Mouse (Mus musculus): ENCODE data around the gene Zfp827. TPM values are rescaled to one million over a fixed set of nuclear protein-coding genes. Genes with fewer than 3 reads are reported as not detected.

Zfp827 gene
- polyA plus RNA-seq, 1 experiment from 2014 or later, result 9.9 TPM

DNA sequence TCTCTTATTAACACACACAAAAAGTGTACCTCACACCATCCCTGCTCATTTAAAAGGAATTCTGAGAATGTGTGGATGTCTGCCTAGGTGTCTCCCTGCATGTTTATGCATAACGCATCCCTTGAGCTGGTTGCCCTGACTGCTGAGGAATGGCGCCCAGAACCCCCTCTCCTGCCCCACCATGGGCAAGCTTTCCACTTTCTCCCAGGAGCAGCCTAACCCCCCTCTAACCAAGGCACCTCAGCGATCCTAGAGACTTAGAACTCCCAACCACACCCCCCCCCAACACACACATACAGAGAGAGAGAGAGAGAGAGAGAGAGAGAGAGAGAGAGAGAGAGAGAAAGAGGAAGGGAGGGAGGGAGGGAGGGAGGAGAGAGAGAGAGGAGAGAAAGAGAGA lies 179.9 kb downstream of the Zfp827 start:
- 31% methylated on average over 3 of the region's 3 CpGs for WGBS

DNA sequence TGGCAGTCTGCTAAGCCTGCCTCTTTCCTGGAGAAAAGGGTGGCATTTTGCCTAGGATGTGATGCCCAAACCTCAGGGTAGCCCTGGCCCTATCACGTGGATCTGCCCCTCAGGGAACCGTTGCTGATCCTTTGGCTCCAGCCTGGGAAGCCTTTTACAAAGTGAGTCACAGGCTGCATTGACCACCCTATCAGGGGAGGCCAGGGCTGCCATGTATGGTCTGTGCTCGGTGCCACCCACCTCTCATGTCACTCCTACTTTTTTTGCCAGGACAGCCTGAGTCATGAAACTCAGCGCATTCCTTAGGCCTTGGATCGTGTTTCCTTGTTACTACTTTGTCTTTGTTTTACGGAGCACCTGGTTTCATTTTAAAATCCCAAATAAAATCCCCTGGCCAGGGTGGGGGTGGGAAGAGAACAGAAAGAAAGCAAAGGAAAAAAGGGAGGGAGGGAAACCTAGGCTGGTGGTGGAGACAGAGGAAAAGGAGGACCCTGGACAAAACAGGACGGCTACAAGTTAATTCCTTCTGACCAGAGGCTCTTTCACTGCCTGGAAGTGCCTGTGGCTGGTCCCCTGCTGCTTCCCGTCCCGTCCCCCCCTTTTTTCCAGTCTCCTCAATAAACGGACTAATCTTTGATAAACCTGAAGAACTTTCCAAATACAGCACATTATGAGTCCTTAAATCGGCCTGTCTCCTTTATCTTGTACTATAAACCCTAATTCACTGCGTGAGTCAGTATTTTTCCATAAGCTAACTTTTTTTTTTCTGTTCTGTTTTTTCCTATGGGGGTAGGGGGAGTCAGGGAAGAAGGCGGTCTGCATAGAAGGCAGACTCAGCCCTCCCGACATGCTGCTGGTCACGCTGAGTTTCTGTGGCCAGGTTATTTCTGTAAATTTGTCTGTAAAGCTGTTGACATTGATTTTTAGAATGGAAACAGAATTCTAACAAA lies 180.7 kb downstream of the Zfp827 start:
- 4% methylated on average over 15 of the region's 15 CpGs for WGBS
- H3K4me1 ChIP-seq, result peaks cover 48% of the 10 kb centered on the region
- peak overlapping the region; percentile 28; the same call in 1 of the 2 replicates for H3K4me3 ChIP-seq
- H3K9ac ChIP-seq, result no peak overlapping the region
- H3K36me3 ChIP-seq, result no peaks in the 10 kb centered on the region
- H3K4me2 ChIP-seq, result peak overlapping the region; percentile 50
- ATAC-seq (ENCODE audit: insufficient number of reproducible peaks, low FRiP score, low TSS enrichment, low read depth), result peak; percentile 73
- peak overlapping the region; percentile 99 for H3K27ac ChIP-seq
- H3K9me3 ChIP-seq, result no peaks in the 10 kb centered on the region
- H3K27me3 ChIP-seq, result no peaks in the 10 kb centered on the region

More for the DNA sequence above, 179.9 kb downstream of the Zfp827 start:
- Histone ChIP-seq H3K9me3 (no peaks in the 10 kb centered on the region), H3K27me3 (no peaks in the 10 kb centered on the region), H3K27ac (peak overlapping the region; percentile 99), H3K9ac (no peak overlapping the region), H3K36me3 (no peaks in the 10 kb centered on the region), H3K4me1 (peaks cover 48% of the 10 kb centered on the region), H3K4me2 (no peak overlapping the region), H3K4me3 (no peak overlapping the region)
- ATAC-seq (ENCODE audit: insufficient number of reproducible peaks, low FRiP score, low TSS enrichment, low read depth), result no peak

DNA sequence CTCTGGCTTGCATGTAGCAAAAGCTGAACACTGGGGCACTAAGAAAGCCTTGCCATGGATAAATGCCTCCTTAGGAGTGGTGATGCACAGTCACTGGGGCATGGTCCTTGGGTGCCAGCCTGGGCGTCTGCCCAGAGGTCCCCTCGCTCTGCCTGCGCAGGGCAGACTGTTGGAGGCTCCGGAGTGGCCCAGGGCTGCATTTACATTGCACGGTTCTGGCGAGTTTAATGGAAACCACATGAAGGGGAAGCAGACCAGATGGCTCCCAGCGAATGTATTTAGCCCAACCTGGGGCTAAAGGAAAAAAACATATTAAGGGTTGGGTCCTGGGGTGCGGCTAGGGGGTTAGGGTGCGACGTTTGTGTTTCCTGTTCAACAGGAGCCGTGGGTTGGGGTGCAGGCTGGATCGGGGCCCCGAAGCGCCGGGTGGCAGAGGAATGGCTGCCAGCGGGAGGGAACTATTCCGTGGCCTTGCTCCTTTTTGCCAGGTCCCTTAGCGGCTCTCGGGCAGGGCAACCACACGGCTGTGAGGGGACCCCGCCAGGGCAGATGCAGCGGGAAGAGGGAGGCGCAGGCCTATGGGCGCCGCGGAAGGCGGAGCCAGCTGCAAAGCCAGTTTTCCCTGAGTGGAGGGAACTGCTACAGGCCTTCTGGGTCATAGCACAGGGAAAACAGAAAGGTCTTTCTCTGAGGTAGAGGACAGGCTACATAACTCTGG lies 181.6 kb downstream of the Zfp827 start:
- peak; percentile 80 for ATAC-seq (ENCODE audit: insufficient number of reproducible peaks, low FRiP score, low TSS enrichment, low read depth)
- H3K9me3 ChIP-seq, result no peaks in the 10 kb centered on the region
- H3K4me3 ChIP-seq, result peak overlapping the region; percentile 28
- H3K36me3 ChIP-seq, result no peaks in the 10 kb centered on the region
- H3K27ac ChIP-seq, result peak overlapping the region; percentile 99
- no peaks in the 10 kb centered on the region for H3K27me3 ChIP-seq
- whole genome bisulfite sequencing, result 2% methylated on average over 27 of the region's 27 CpGs
- H3K4me1 ChIP-seq, result peaks cover 48% of the 10 kb centered on the region
- H3K9ac ChIP-seq, result no peak overlapping the region
- peak overlapping the region; percentile 50 for H3K4me2 ChIP-seq

DNA sequence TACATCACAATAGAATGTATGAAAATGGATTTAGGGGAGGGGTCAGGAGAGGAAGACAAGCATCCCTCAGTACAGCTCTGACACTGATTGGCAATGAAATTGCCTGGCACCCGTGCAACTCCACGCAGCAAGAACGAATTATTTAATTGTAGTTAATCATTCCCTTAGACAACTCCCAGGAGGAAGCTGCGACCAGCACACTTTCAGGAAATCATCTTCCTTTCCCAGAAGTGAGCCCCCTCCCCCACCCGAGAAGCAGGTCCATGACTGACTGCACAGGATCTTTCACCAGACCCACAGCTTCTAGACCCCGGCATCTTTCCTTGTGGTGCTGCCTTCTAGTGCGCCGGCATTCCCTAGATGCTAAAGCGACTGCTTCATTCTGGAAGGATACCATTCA lies 183.4 kb downstream of the Zfp827 start:
- no peak for ATAC-seq (ENCODE audit: insufficient number of reproducible peaks, low FRiP score, low TSS enrichment, low read depth)
- H3K4me2 ChIP-seq, result no peak overlapping the region
- no peak overlapping the region for H3K4me3 ChIP-seq
- H3K4me1 ChIP-seq, result peaks cover 44% of the 10 kb centered on the region
- H3K9me3 ChIP-seq, result no peaks in the 10 kb centered on the region
- WGBS, result 71% methylated on average over 9 of the region's 9 CpGs
- H3K27ac ChIP-seq, result no peak overlapping the region
- no peaks in the 10 kb centered on the region for H3K27me3 ChIP-seq
- no peaks in the 10 kb centered on the region for H3K36me3 ChIP-seq
- H3K9ac ChIP-seq, result no peak overlapping the region

DNA sequence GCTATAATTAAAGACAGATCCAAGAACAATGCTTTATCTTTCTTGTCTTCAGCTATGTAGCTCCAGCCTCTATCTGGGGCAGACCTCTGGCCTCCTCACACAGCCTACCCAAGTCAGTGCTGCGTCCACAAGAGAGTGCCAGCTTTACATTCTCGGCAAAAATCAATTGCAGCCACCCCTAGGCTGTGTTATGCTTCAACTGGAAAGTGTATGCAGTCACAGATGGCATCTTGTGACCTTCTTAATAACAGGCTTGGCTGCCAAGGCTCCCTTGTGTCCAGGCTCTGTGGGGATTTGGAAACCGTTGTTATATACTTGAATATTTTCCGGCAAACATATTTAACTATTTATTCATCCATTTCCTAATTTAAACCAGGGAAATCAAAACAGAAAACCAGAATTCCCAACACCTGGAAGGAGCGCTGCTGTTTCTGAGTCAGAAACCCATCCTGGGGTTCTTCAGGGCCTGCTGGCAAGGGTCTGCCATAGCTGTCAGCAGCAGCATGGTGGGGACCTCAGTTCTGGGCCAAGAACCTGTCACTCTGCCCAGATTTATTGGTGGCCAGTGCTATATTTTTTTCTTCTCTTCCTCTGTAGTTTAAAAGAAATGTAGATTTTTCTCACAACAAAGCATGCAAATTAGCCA lies 194.0 kb downstream of the Zfp827 start:
- ATAC-seq (ENCODE audit: insufficient number of reproducible peaks, low FRiP score, low TSS enrichment, low read depth), result peak; percentile 35; the same call in 1 of the 2 replicates
- H3K27ac ChIP-seq, result peak overlapping the region; percentile 79
- peaks cover 10% of the 10 kb centered on the region for H3K4me1 ChIP-seq
- no peaks in the 10 kb centered on the region for H3K27me3 ChIP-seq
- no peaks in the 10 kb centered on the region for H3K9me3 ChIP-seq
- no peaks in the 10 kb centered on the region for H3K36me3 ChIP-seq
- WGBS, result 30% methylated on average over 5 of the region's 5 CpGs
- H3K4me3 ChIP-seq, result no peak overlapping the region
- H3K9ac ChIP-seq, result no peak overlapping the region
- no peak overlapping the region for H3K4me2 ChIP-seq

DNA sequence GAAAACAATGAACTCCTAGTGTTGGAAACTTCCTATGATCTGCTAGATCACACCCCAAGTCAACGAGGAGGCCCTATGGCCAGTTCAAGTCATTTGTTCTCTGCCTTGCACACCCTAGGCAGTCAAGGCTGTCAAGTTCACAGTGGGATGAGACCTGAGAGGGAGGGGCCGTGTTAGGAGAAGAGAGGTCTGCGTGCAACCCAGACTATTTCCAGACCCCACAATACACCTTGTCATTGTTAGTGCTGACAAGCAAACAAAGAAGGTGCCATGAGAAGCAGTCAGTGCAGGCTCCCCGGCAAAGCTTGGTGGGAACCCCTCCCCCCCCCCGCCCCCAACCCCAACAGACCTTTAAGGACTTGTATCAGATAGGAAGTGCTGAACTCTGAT lies 194.5 kb downstream of the Zfp827 start:
- H3K27me3 ChIP-seq, result no peaks in the 10 kb centered on the region
- no peak overlapping the region for H3K9ac ChIP-seq
- ATAC-seq (ENCODE audit: insufficient number of reproducible peaks, low FRiP score, low TSS enrichment, low read depth), result no peak
- H3K36me3 ChIP-seq, result no peaks in the 10 kb centered on the region
- H3K27ac ChIP-seq, result peak overlapping the region; percentile 79; the same call in 1 of the 2 replicates
- H3K4me1 ChIP-seq, result peaks cover 10% of the 10 kb centered on the region
- H3K4me2 ChIP-seq, result no peak overlapping the region
- 66% methylated on average over 5 of the region's 5 CpGs for WGBS
- H3K9me3 ChIP-seq, result no peaks in the 10 kb centered on the region
- no peak overlapping the region for H3K4me3 ChIP-seq

DNA sequence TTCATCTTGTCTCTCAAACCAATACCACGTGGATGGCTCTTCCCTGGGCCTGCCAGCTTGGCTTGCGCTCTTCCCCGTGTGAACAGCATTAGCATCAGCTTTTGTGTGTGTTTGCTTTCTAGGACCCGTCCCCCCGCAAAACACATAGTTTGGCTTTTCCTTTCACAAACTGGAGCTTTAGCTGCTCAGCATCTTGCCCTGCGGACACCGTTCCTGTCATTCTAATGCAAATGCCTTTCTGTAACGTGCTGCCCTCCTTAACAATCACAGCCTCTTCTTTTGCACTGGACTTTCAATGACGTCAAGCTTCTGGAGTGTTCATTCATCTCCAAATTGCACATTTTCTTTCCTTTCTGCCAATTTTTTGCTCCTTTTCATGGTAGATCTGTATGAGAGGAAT lies 196.1 kb downstream of the Zfp827 start:
- H3K4me1 ChIP-seq, result peaks cover 10% of the 10 kb centered on the region
- H3K27me3 ChIP-seq, result no peaks in the 10 kb centered on the region
- H3K27ac ChIP-seq, result no peak overlapping the region
- no peaks in the 10 kb centered on the region for H3K9me3 ChIP-seq
- ATAC-seq (ENCODE audit: insufficient number of reproducible peaks, low FRiP score, low TSS enrichment, low read depth), result no peak
- no peak overlapping the region for H3K4me2 ChIP-seq
- H3K9ac ChIP-seq, result no peak overlapping the region
- no peak overlapping the region for H3K4me3 ChIP-seq
- H3K36me3 ChIP-seq, result no peaks in the 10 kb centered on the region
- WGBS, result 84% methylated on average over 9 of the region's 9 CpGs

DNA sequence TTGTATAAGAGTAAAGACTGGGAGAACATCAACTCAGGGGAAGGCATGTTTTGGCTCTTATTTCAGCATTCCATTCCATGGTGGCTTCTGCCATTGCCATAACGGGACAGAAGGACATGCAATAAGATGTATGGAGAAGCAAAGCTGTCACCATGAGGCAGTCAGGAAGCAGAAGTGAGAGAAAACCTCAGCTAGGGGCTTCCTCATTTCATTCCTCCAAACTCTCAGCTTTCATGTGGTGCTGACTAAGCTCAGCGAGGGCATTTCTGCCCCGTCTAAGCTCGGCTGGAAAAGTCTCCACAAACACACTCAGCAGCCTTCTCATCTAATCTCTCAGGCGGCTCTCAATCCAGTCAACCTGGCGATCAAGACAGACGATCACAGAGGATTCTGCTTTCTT lies 197.3 kb downstream of the Zfp827 start:
- no peaks in the 10 kb centered on the region for H3K27me3 ChIP-seq
- no peak overlapping the region for H3K4me2 ChIP-seq
- no peaks in the 10 kb centered on the region for H3K36me3 ChIP-seq
- no peak for ATAC-seq (ENCODE audit: insufficient number of reproducible peaks, low FRiP score, low TSS enrichment, low read depth)
- H3K9me3 ChIP-seq, result no peaks in the 10 kb centered on the region
- 75% methylated on average over 7 of the region's 7 CpGs for WGBS
- no peak overlapping the region for H3K4me3 ChIP-seq
- peaks cover 10% of the 10 kb centered on the region for H3K4me1 ChIP-seq
- H3K27ac ChIP-seq, result no peak overlapping the region
- H3K9ac ChIP-seq, result no peak overlapping the region

DNA sequence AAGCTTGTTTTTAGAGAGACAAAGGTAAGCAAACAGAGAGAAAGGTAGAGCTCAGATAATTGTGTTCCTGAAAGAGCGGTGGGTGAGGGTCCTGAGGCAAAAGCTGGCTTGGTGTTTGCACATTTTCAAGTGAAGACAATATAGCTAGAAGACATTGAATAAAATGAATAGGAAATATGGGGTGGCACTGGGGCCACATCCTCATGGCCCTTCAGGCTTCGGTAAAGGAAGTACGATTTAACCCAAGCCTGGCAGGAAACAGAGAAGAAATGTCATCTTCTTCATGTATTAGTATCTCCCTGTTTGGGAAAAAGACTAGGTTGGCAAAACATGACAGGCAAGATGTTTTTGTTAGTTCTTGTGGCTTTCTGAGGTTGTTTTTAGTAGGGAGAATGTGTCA lies 197.8 kb downstream of the Zfp827 start:
- H3K4me2 ChIP-seq, result no peak overlapping the region
- peaks cover 10% of the 10 kb centered on the region for H3K4me1 ChIP-seq
- no peaks in the 10 kb centered on the region for H3K9me3 ChIP-seq
- 95% methylated on average over 3 of the region's 3 CpGs for WGBS
- H3K9ac ChIP-seq, result no peak overlapping the region
- no peaks in the 10 kb centered on the region for H3K36me3 ChIP-seq
- H3K4me3 ChIP-seq, result no peak overlapping the region
- H3K27ac ChIP-seq, result no peak overlapping the region
- H3K27me3 ChIP-seq, result no peaks in the 10 kb centered on the region
- ATAC-seq (ENCODE audit: insufficient number of reproducible peaks, low FRiP score, low TSS enrichment, low read depth), result no peak

DNA sequence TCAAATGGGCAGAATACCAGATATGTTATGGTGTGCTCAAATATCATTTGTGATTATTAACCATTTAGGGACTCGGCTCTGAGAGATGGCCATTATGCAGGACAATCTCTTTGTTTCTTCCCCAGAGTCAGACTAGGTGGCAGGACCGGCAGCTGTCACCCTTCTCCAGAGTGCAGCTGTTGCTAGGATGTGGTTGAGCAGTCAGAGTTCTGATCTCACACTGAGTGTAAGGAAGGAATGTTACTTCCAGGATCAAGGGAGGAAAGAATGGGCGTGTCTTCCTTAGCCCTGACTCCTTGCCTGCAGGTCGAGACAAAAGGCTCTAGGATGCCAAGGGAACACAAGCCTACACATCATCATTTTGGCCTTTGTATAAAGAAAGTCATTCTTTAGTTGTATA lies 199.0 kb downstream of the Zfp827 start:
- H3K9me3 ChIP-seq, result no peaks in the 10 kb centered on the region
- H3K36me3 ChIP-seq, result no peaks in the 10 kb centered on the region
- no peak for ATAC-seq (ENCODE audit: insufficient number of reproducible peaks, low FRiP score, low TSS enrichment, low read depth)
- H3K4me2 ChIP-seq, result no peak overlapping the region
- H3K27me3 ChIP-seq, result no peaks in the 10 kb centered on the region
- no peak overlapping the region for H3K9ac ChIP-seq
- no peak overlapping the region for H3K27ac ChIP-seq
- peaks cover 7% of the 10 kb centered on the region for H3K4me1 ChIP-seq
- 72% methylated on average over 4 of the region's 4 CpGs for WGBS
- H3K4me3 ChIP-seq, result no peak overlapping the region

DNA sequence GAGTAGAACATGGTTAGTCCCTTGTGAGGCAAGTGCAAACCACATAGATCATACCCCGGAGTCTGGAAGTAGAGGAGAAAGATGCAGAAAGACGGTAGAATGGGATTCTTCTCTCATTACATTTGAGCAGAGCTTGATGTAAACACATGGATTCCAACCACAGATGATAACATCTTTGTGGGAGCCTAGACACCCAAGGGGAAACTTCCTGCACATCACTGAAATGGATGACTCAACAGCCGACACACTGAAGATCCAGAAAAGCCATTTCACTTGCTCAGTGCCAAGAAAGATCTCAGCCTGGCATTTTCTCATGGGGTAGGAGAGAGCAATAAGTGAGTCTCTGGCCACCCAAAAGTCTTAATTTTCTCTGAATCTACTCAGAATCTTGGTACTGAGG lies 199.7 kb downstream of the Zfp827 start:
- Histone ChIP-seq H3K27me3 (no peaks in the 10 kb centered on the region), H3K9me3 (no peaks in the 10 kb centered on the region), H3K36me3 (no peaks in the 10 kb centered on the region), H3K9ac (no peak overlapping the region), H3K4me2 (no peak overlapping the region), H3K4me1 (no peaks in the 10 kb centered on the region), H3K27ac (no peak overlapping the region), H3K4me3 (no peak overlapping the region)
- ATAC-seq (ENCODE audit: insufficient number of reproducible peaks, low FRiP score, low TSS enrichment, low read depth), result no peak
- 87% methylated on average over 3 of the region's 3 CpGs for WGBS

Measured in limb, embryonic 15.5 days (tissue).